Mouse (Mus musculus): Measurements from ENCODE around the gene Slc39a7.
"Not testable (repeated sequence)": the region's sequence is repeated elsewhere in the genome, so short reads cannot be mapped to it uniquely, and the experiment has no call there.

Slc39a7 gene

DNA sequence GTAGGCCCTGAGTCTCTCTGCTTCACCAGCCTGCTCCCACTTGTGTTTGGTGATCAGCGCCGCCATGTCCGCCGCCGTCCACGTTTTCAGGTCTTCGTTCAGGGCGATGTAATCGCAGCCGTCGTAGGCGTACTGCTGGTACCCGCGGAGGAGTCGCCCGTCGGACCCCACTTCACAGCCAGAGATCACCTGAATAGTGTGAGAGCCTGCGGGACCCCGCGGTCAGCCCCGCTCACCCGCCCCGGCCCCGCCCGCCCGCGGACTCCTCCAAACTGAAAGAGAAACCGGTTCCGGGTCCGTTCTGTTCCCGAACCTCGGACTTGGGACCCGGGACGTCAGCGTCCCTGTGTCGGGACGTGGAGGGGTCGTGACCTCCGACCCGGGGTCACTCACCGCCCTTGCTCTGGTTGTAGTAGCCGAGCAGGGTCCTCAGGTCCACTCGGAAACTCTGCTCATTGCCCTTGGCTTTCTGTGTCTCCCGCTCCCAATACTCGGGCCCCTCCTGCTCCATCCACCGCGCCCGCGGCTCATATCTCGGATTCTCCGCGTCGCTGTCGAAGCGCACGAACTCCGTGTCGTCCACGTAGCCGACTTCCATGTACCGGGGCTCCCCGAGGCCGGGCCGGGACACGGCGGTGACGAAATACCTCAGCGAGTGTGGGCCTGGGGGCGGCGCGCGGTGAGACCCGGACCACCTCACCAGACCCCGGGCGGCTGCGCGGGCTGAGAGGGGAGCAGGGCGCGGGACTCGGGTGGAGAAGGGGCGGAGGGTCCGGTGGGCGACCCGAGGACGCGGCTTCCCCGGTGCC, 31.9 kb downstream of the Slc39a7 start:
- no peak for DNase-seq (ENCODE audit: low read depth, low spot score)

DNA sequence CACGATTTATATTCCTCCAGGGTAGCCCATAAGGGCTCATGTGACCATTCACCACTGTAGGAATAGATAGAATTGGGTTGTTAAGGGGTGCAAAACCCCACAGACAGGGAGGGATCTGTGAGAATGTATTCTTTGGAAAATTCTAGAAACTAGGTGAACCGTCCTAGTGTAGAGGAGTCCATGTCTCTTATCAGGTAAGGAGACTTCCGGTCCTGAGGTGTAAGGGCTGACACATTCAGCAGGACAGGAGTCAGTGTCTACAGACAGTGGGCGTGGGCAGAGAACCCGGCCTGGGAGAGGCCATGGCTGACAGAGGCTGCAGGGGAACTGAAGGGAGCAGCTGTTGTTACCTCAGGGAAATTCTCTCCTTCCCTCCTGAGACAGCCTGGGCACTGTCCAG, 32.8 kb downstream of the Slc39a7 start:
- DNase-seq (ENCODE audit: low read depth, low spot score), result not testable (repeated sequence)

DNA sequence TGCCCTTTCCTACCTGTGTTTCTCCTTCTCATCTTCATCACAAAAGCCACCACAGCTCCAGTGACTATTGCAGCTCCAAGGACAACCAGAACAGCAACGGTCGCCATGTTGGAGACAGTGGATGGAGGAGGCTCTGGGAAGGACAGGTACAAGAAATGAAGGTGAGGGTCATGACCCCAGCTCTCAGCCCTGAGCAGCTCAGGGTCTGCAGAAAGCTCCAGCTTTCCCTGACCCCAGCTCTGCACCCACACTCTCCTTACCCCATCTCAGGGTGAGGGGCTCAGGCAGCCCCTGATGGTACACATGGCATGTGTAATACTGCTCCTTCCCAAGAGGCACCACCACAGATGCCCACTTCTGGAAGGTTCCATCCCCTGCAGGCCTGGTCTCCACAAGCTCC, 34.5 kb downstream of the Slc39a7 start:
- DNase-seq (ENCODE audit: low read depth, low spot score), result not testable (repeated sequence)

DNA sequence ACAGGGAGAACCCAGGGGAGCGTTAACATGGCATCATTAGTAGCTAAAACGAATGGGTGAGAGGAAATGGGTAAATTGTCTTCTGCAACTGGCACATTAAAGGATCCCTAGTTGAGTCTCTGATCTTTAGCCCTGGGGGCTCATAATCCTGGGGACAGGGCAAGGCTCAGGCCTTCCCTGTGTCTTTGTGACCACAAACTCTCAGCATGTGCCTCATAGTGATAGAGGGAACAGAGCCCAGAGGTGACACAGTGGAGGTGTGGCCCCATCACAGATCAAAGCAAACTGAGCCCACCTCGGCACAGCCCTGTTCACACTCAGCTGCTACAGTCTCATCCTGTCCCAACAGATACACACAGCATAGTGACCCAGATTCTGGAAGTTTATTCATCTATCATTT, 35.8 kb downstream of the Slc39a7 start:
- no peak for DNase-seq (ENCODE audit: low read depth, low spot score)

DNA sequence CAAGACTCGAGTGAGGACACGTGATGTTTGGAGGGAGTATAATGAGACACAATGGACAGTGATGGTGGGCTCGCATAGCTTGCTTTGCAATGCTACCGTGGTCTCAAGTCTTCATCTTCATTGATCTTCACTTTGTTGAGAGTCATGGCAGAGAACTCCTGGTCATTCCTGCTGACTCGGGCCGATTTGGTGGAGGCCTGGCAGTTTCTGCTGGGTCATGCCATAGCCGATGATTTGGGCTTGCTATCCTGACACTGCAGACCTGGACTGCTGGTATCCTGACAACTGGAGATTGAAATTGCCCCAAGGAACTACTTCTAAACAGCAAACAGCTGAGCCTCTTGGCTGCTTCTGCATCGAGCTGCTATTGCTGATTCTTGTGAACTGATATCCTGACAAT, 36.5 kb downstream of the Slc39a7 start:
- no peak for DNase-seq (ENCODE audit: low read depth, low spot score)

DNA sequence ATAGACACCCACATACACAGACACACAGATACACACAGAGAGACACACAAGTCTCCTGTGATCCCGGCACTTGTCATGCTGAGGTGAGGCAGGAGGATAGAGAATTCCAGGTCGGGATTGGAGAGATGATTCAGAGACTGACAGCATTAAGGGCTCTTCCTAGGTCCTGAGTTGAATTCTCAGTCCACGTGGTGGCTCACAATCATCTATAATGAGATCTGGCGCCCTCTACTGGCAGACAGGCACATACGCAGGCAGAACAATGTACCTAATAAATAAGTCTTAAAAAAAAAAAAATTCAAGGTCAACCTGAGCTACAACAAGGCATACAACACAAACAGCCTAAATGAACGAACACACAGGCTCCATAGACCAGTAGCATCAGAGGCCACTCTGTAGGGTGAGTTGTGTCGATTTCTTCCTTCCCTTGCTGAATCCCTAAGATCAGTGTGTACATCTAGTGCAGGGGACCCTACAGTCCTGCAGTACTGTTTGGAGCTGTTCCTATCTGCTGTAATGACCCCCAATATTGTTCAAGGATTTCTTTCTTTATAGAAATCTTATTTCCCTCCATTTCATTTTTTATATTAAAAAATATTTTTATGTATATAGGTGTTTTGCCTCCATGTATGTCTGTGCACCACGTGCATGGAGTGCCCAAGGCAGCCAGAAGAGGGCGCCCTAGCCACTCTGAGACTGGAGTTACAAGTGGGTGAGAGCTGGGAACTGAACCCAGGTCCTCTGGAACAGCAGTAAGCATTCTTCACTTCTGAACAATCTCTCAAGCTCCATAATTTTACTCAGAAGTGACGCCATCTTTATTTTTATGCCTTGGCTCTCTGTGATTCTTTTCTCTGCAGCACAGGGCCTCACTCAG, 39.5 kb downstream of the Slc39a7 start:
- peak; percentile 71 for DNase-seq (ENCODE audit: low read depth, low spot score)

DNA sequence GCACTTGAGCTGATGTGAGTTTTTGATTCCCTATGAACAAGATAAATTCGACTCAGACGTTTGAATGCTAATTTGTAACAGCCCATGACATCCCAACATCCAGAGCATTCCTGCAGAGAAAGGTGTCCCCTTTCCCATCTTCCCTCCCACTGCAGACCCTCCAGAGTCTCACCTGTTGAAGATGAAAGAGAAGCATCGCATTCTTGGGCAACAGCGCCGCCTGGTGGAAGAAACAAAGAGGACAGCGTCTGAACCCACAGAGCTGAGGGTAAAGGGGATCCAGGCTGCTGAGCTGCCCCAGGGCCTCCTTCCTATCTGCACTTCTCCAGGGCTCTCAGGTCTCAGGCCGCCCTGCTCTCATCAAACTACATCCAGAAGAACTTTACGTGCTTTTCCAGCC, 49.3 kb downstream of the Slc39a7 start:
- DNase-seq (ENCODE audit: low read depth, low spot score), result peak; percentile 45

DNA sequence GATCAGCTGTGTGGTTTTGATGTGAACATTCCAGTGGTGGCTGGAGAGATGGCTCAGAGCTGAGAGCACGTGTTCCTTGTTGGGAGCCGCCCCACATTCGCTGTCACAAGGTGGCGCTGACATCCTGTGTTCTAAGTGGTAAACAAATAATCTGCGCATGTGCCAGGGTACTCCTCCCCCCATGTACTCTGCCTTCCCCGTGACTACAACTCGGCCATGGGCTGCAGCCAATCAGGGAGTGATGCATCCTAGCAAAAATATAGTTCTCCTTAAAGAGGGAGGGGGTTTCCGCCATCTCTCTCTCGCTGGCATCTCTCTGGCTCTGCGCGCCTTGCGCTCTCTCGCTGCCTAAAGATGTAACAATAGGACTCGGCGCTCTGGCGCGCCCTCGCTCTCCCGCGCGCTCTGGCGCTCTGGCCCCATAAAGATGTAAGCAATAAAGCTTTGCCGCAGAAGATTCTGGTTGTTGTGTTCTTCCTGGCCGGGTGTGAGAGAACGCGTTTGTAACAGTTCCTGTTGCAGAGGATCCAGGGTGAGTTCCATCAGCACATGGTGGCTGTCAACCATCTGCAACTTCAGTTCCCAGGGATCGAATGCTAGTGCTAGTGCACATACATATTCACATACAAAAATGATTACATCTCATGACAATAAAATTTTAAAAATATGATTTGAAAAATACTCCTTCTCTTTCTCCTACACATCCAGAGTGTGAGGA, 50.1 kb downstream of the Slc39a7 start:
- peak; percentile 88 for DNase-seq (ENCODE audit: low read depth, low spot score)

DNA sequence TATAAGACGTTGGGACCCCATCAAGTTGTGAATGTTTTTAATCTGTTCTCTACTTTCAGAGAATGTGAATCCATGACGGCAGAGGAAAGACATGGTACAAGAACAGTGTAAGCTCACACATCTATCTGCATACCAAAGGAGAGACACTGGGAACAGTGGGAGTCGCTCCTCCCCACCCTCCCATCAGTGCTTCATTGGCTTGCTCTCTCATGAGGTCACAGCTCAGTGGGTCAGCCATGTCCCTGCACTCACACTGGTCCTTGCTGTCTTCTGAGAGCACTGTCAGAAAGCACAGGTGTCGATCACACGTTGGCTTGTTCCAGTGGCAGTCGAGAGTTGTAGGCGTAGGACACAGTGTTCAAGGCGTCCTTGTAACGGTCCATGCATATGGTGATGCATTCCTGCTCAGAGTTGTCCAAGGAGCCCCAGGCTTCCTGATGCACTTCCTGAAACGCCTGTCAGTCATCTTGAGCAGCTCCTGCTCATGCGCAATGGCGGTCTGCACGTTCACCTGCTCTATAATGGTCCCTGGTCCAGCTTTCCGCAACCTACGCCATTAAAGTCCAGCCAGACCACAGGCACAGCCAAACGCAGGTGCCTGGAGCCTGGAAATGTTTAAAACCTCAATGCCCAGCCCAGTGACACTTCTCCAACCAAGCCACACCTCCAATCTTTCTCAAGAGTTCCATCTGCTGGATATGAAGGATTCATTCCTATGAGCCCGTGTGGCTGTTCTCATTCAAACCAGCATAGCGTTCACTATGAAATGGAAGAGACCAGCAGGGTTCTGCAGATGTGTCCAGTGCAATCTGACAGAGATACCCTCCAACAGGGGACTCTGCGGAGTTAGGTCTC, 51.1 kb downstream of the Slc39a7 start:
- no peak for DNase-seq (ENCODE audit: low read depth, low spot score)

DNA sequence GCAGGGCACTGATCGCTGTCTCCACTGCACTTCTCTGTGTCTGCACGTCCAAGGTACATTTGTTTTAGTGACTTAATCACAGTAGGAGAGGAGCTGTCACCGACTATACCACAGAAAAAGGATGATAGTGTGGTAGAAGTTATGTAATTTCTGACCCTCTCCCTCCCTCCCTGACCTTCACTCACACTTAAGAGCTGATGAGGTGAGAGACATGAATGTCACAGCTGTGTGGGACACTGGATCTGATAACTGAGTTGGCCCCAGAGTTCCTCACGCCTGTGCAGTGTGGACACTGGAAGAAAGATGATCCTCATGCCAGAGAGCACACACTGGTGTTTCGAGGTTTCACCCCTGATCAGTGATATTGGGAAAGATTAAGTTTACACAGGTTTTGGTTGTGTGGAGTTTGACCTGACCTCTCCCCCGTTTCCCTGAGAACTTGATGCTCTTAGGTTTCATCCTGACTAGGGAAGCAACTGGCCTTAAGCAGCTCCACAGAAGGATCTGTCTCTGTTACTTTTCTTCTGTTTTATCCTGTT, 51.9 kb downstream of the Slc39a7 start:
- no peak for DNase-seq (ENCODE audit: low read depth, low spot score)

DNA sequence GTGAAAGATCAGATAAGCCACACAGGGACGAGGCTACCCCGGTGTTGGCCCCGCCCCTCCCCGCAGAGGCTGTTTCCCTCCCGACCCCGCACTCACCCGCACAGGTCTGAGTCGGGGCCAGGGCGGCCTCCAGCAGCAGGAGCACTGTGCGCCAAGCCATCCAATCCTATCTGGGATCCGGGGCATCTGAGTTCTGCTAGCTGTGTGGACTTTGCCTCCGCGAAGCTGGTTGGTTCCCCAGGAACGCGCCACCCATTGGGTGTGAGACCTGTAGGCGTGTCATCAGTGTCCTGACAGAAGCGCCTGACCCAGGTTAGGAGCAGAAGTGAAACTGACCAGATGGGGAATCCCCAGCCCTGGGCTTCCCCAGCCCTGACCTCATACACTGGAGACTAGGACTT, 52.9 kb downstream of the Slc39a7 start:
- peak; percentile 63 for DNase-seq (ENCODE audit: low read depth, low spot score)

Measured in retina, postnatal 7 days (tissue).